Mouse (Mus musculus) kidney, embryonic 16.5 days (tissue): ENCODE results near the gene Klri1. TPM values are rescaled to one million over a fixed set of nuclear protein-coding genes. Genes with fewer than 3 reads are reported as not detected.
A peak's percentile ranks its signal among the peaks of the same experiment; 100 is the strongest.

Experiments
- ATAC-seq: fragments of 200-750 bp; cut with Nextera tagmentation; 2 replicates; pipeline ENCODE4 v1.8.0; 2017; ENCODE audit warnings: moderate TSS enrichment; ENCODE audit not compliant: low FRiP score, low TSS enrichment
- H3K27ac ChIP-seq: fragments of 300-500 bp; sonication (generic); 2 replicates; pipeline ENCODE4 v1.5.1; 2014; ENCODE audit warnings: low read length
- H3K27me3 ChIP-seq: fragments of 300-500 bp; sonication (generic); 2 replicates; pipeline ENCODE4 v1.6.1; 2014; ENCODE audit warnings: low read length, control low read depth, mixed read lengths; ENCODE audit not compliant: insufficient read depth
- H3K36me3 ChIP-seq: fragments of 300-500 bp; sonication (generic); 2 replicates; pipeline ENCODE4 v1.6.1; 2014; ENCODE audit warnings: low read length, control low read depth, mixed read lengths; ENCODE audit not compliant: insufficient read depth
- H3K4me1 ChIP-seq: fragments of 300-500 bp; sonication (generic); 2 replicates; pipeline ENCODE4 v1.6.1; 2014; ENCODE audit warnings: low read length, control low read depth, mixed read lengths; ENCODE audit not compliant: insufficient read depth
- H3K4me2 ChIP-seq: fragments of 300-500 bp; sonication (generic); replicated peaks from 2 replicates; pipeline ENCODE4 v1.6.1; 2014; ENCODE audit warnings: low read depth, low read length
- H3K4me3 ChIP-seq: fragments of 300-500 bp; sonication (generic); 2 replicates; pipeline ENCODE4 v1.5.1; 2014; ENCODE audit warnings: mild to moderate bottlenecking, low read length
- H3K9ac ChIP-seq: fragments of 300-500 bp; sonication (generic); replicated peaks from 2 replicates; pipeline ENCODE4 v1.6.1; 2014; ENCODE audit warnings: low read length
- H3K9me3 ChIP-seq: fragments of 300-500 bp; sonication (generic); 2 replicates; pipeline ENCODE4 v1.6.1; 2016; ENCODE audit warnings: low read length, control low read depth
- WGBS: fragments of 180-500 bp; shearing (Covaris S2); extraction: QIAGEN DNeasy Blood & Tissue Kit; methylation state at CpG from one replicate; pipeline ENCODE4 v1.1.7; 2014; 5-methylcytosine and 5-hydroxymethylcytosine counted together
- polyA plus RNA-seq: library from polyadenylated mRNA; unstranded; fragments of >200 nt; fragmentation: Nextera tagmentation; extraction: Ambion mirVana; gene quantifications from 2 replicates; pipeline ENCODE4 v1.2.1, GENCODE M21; 2015

The Klri1 gene
- not detected in 2 replicates for polyA plus RNA-seq

GRCm38 (mm10) chr6:129717032-129717431 lies at the start of gene Klri1:
Gene Klri1 (minus strand): TSS chr6:129717132.
- 94% methylated on average over 4 of the region's 4 CpGs for WGBS
- H3K9me3 ChIP-seq, result no peaks in the 10 kb centered on the region
- H3K27me3 ChIP-seq, result no peaks in the 10 kb centered on the region
- no peak within 1 kb of the TSS for H3K4me3 ChIP-seq
- H3K27ac ChIP-seq, result no peak within 1 kb of the TSS
- H3K36me3 ChIP-seq, result no peaks in the 10 kb centered on the region
- ATAC-seq, result no peak
- no peak within 1 kb of the TSS for H3K4me2 ChIP-seq
- H3K4me1 ChIP-seq, result 0 out of 2 replicates have a peak, but pooled peaks cover 4% of the 10 kb centered on the region
- H3K9ac ChIP-seq, result no peak within 1 kb of the TSS

- Histone ChIP-seq H3K27me3 (no peaks in the 10 kb centered on the region), H3K36me3 (no peaks in the 10 kb centered on the region), H3K27ac (no peak overlapping the region), H3K9me3 (no peaks in the 10 kb centered on the region), H3K4me1 (no peaks in the 10 kb centered on the region), H3K4me3 (no peak overlapping the region), H3K9ac (no peak overlapping the region), H3K4me2 (no peak overlapping the region)
- no peak for ATAC-seq
- 64% methylated on average over 3 of the region's 3 CpGs for WGBS
These were observed 30.7 kb upstream of the Klri1 start for GRCm38 (mm10) chr6:129747654-129748032.

GRCm38 (mm10) chr6:129747016-129747653 lies 30.2 kb upstream of the Klri1 start:
- no peak overlapping the region for H3K9ac ChIP-seq
- ATAC-seq, result no peak
- H3K36me3 ChIP-seq, result no peaks in the 10 kb centered on the region
- no peaks in the 10 kb centered on the region for H3K4me1 ChIP-seq
- WGBS, result 77% methylated on average over 4 of the region's 4 CpGs
- no peaks in the 10 kb centered on the region for H3K27me3 ChIP-seq
- no peak overlapping the region for H3K4me2 ChIP-seq
- H3K4me3 ChIP-seq, result no peak overlapping the region
- H3K9me3 ChIP-seq, result no peaks in the 10 kb centered on the region
- H3K27ac ChIP-seq, result no peak overlapping the region

- H3K4me1 ChIP-seq, result no peaks in the 10 kb centered on the region
- no peaks in the 10 kb centered on the region for H3K27me3 ChIP-seq
- no peak for ATAC-seq
- no peak overlapping the region for H3K9ac ChIP-seq
- no peak overlapping the region for H3K27ac ChIP-seq
- no peak overlapping the region for H3K4me2 ChIP-seq
- no peaks in the 10 kb centered on the region for H3K9me3 ChIP-seq
- H3K36me3 ChIP-seq, result no peaks in the 10 kb centered on the region
- no peak overlapping the region for H3K4me3 ChIP-seq
- WGBS, result 61% methylated on average over 3 of the region's 3 CpGs
These were observed 29.2 kb upstream of the Klri1 start for GRCm38 (mm10) chr6:129746151-129746550.

GRCm38 (mm10) chr6:129740069-129740721 lies 23.3 kb upstream of the Klri1 start, which contains the start of gene Klri2:
Gene Klri2 (minus strand): TSS chr6:129740484.
- H3K27me3 ChIP-seq, result no peaks in the 10 kb centered on the region
- no peak for ATAC-seq
- H3K4me1 ChIP-seq, result no peaks in the 10 kb centered on the region
- no peak within 1 kb of the TSS for H3K4me3 ChIP-seq
- no peak within 1 kb of the TSS for H3K4me2 ChIP-seq
- H3K27ac ChIP-seq, result no peak within 1 kb of the TSS
- no peak within 1 kb of the TSS for H3K9ac ChIP-seq
- WGBS, result 76% methylated on average over 2 of the region's 2 CpGs
- H3K36me3 ChIP-seq, result no peaks in the 10 kb centered on the region
- H3K9me3 ChIP-seq, result no peaks in the 10 kb centered on the region

GRCm38 (mm10) chr6:129736414-129736813 lies 19.5 kb upstream of the Klri1 start:
- H3K9me3 ChIP-seq, result no peaks in the 10 kb centered on the region
- no peak for ATAC-seq
- no peaks in the 10 kb centered on the region for H3K4me1 ChIP-seq
- H3K4me2 ChIP-seq, result no peak overlapping the region
- no peaks in the 10 kb centered on the region for H3K36me3 ChIP-seq
- H3K9ac ChIP-seq, result no peak overlapping the region
- no peaks in the 10 kb centered on the region for H3K27me3 ChIP-seq
- no peak overlapping the region for H3K27ac ChIP-seq
- H3K4me3 ChIP-seq, result no peak overlapping the region

GRCm38 (mm10) chr6:129727237-129727636 lies 10.3 kb upstream of the Klri1 start:
- Histone ChIP-seq H3K36me3 (no peaks in the 10 kb centered on the region), H3K27me3 (no peaks in the 10 kb centered on the region), H3K4me1 (no peaks in the 10 kb centered on the region), H3K9ac (no peak overlapping the region), H3K4me3 (no peak overlapping the region), H3K4me2 (no peak overlapping the region), H3K27ac (no peak overlapping the region), H3K9me3 (no peaks in the 10 kb centered on the region)
- WGBS, result 92% methylated on average over 1 of the region's 1 CpGs
- no peak for ATAC-seq

- no peak overlapping the region for H3K4me2 ChIP-seq
- no peak overlapping the region for H3K4me3 ChIP-seq
- H3K27me3 ChIP-seq, result no peaks in the 10 kb centered on the region
- WGBS, result 71% methylated on average over 1 of the region's 1 CpGs
- H3K27ac ChIP-seq, result no peak overlapping the region
- ATAC-seq, result peak; percentile 49; the same call in 1 of the 2 replicates
- H3K36me3 ChIP-seq, result no peaks in the 10 kb centered on the region
- no peaks in the 10 kb centered on the region for H3K9me3 ChIP-seq
- no peak overlapping the region for H3K9ac ChIP-seq
- 0 out of 2 replicates have a peak, but pooled peaks cover 4% of the 10 kb centered on the region for H3K4me1 ChIP-seq
These were observed 4.5 kb upstream of the Klri1 start for GRCm38 (mm10) chr6:129721390-129721789.

GRCm38 (mm10) chr6:129720487-129720886 lies 3.6 kb upstream of the Klri1 start:
- Histone ChIP-seq H3K27ac (no peak overlapping the region), H3K4me2 (no peak overlapping the region), H3K27me3 (no peaks in the 10 kb centered on the region), H3K4me3 (no peak overlapping the region), H3K4me1 (0 out of 2 replicates have a peak, but pooled peaks cover 4% of the 10 kb centered on the region), H3K36me3 (no peaks in the 10 kb centered on the region), H3K9ac (no peak overlapping the region), H3K9me3 (no peaks in the 10 kb centered on the region)
- 3% methylated on average over 3 of the region's 3 CpGs for WGBS
- ATAC-seq, result peak; percentile 75; the same call in 1 of the 2 replicates

- no peaks in the 10 kb centered on the region for H3K4me1 ChIP-seq
- 30% methylated on average over 1 of the region's 1 CpGs for WGBS
- no peak overlapping the region for H3K4me2 ChIP-seq
- H3K36me3 ChIP-seq, result no peaks in the 10 kb centered on the region
- ATAC-seq, result no peak
- H3K27ac ChIP-seq, result no peak overlapping the region
- H3K27me3 ChIP-seq, result no peaks in the 10 kb centered on the region
- no peaks in the 10 kb centered on the region for H3K9me3 ChIP-seq
- no peak overlapping the region for H3K4me3 ChIP-seq
- H3K9ac ChIP-seq, result no peak overlapping the region
These were observed 3.4 kb downstream of the Klri1 start for GRCm38 (mm10) chr6:129713566-129713965.
